Mouse (Mus musculus): Measurements from ENCODE around the gene Fmnl2. TPM values are rescaled to one million over a fixed set of nuclear protein-coding genes. Genes with fewer than 3 reads are reported as not detected.
A peak's percentile ranks its signal among the peaks of the same experiment; 100 is the strongest.

The Fmnl2 gene
- 10.5 and 10.9 TPM in 2 replicates for polyA plus RNA-seq (2015; fragmentation: Nextera tagmentation; extraction: Ambion mirVana)

- no peaks in the 10 kb centered on the region for H3K9me3 ChIP-seq
- under 1% methylated on average over 104 of the region's 114 CpGs for WGBS
- H3K9ac ChIP-seq = peak within 1 kb of the TSS; percentile 97
- peak; percentile 92 for ATAC-seq (ENCODE audit: low read depth)
- peaks cover 43% of the 10 kb centered on the region for H3K4me1 ChIP-seq (replicated peaks)
- H3K27me3 ChIP-seq = no peaks in the 10 kb centered on the region
- peak within 1 kb of the TSS; percentile 90 for H3K4me2 ChIP-seq
- no peaks in the 10 kb centered on the region for H3K36me3 ChIP-seq
- H3K27ac ChIP-seq (replicated peaks) = peak within 1 kb of the TSS; percentile 93
- peak within 1 kb of the TSS; percentile 99 for H3K4me3 ChIP-seq
Observed at GRCm38 (mm10) chr2:52857611-52858528, at the start of gene Fmnl2. Gene Fmnl2, plus strand, starts transcription at chr2:52857860.

GRCm38 (mm10) chr2:52809988-52810387 lies 47.7 kb upstream of the Fmnl2 start:
- Histone ChIP-seq H3K9me3 (no peaks in the 10 kb centered on the region), H3K27me3 (no peaks in the 10 kb centered on the region), H3K9ac (no peak overlapping the region), H3K4me1 (replicated peaks) (no peaks in the 10 kb centered on the region), H3K4me2 (no peak overlapping the region), H3K4me3 (no peak overlapping the region), H3K36me3 (no peaks in the 10 kb centered on the region), H3K27ac (replicated peaks) (no peak overlapping the region)
- no peak for ATAC-seq (ENCODE audit: low read depth)
- 82% methylated on average over 5 of the region's 5 CpGs for WGBS

- 0 out of 2 replicates have a peak, but pooled peaks have one; percentile 27 for ATAC-seq (ENCODE audit: low read depth)
- Histone ChIP-seq H3K36me3 (no peaks in the 10 kb centered on the region), H3K9me3 (no peaks in the 10 kb centered on the region), H3K4me2 (no peak overlapping the region), H3K9ac (no peak overlapping the region), H3K27ac (replicated peaks) (no peak overlapping the region), H3K4me3 (no peak overlapping the region), H3K4me1 (replicated peaks) (no peaks in the 10 kb centered on the region), H3K27me3 (no peaks in the 10 kb centered on the region)
- 51% methylated on average over 5 of the region's 5 CpGs for WGBS
Observed at GRCm38 (mm10) chr2:52811691-52812090, 46.0 kb upstream of the Fmnl2 start.

GRCm38 (mm10) chr2:52817341-52817740 lies 40.3 kb upstream of the Fmnl2 start:
- 78% methylated on average over 1 of the region's 1 CpGs for WGBS

GRCm38 (mm10) chr2:52818944-52819343 lies 38.7 kb upstream of the Fmnl2 start:
- 86% methylated on average over 4 of the region's 4 CpGs for WGBS
- no peak for ATAC-seq (ENCODE audit: low read depth)

More at GRCm38 (mm10) chr2:52817341-52817740, 40.3 kb upstream of the Fmnl2 start:
- Histone ChIP-seq H3K9me3 (no peaks in the 10 kb centered on the region), H3K9ac (no peak overlapping the region), H3K4me1 (replicated peaks) (no peaks in the 10 kb centered on the region), H3K4me3 (no peak overlapping the region), H3K27ac (replicated peaks) (no peak overlapping the region), H3K27me3 (no peaks in the 10 kb centered on the region), H3K4me2 (no peak overlapping the region), H3K36me3 (no peaks in the 10 kb centered on the region)
- ATAC-seq (ENCODE audit: low read depth) = no peak

GRCm38 (mm10) chr2:52822214-52822613 lies 35.4 kb upstream of the Fmnl2 start:
- Histone ChIP-seq H3K4me1 (replicated peaks) (no peaks in the 10 kb centered on the region), H3K9ac (no peak overlapping the region), H3K27ac (replicated peaks) (no peak overlapping the region), H3K9me3 (no peaks in the 10 kb centered on the region), H3K4me3 (no peak overlapping the region), H3K4me2 (no peak overlapping the region), H3K36me3 (no peaks in the 10 kb centered on the region), H3K27me3 (no peaks in the 10 kb centered on the region)
- no peak for ATAC-seq (ENCODE audit: low read depth)
- WGBS = 83% methylated on average over 2 of the region's 2 CpGs

More at GRCm38 (mm10) chr2:52818944-52819343, 38.7 kb upstream of the Fmnl2 start:
- H3K4me3 ChIP-seq = no peak overlapping the region
- no peaks in the 10 kb centered on the region for H3K27me3 ChIP-seq
- H3K27ac ChIP-seq (replicated peaks) = no peak overlapping the region
- no peaks in the 10 kb centered on the region for H3K36me3 ChIP-seq
- H3K4me1 ChIP-seq (replicated peaks) = no peaks in the 10 kb centered on the region
- H3K9me3 ChIP-seq = no peaks in the 10 kb centered on the region
- H3K9ac ChIP-seq = no peak overlapping the region
- H3K4me2 ChIP-seq = no peak overlapping the region

GRCm38 (mm10) chr2:52828077-52828476 lies 29.6 kb upstream of the Fmnl2 start:
- H3K4me1 ChIP-seq (replicated peaks) = no peaks in the 10 kb centered on the region
- H3K9me3 ChIP-seq = no peaks in the 10 kb centered on the region
- H3K4me2 ChIP-seq = no peak overlapping the region
- H3K27me3 ChIP-seq = no peaks in the 10 kb centered on the region
- no peak overlapping the region for H3K9ac ChIP-seq
- H3K36me3 ChIP-seq = no peaks in the 10 kb centered on the region
- 84% methylated on average over 4 of the region's 4 CpGs for WGBS
- no peak for ATAC-seq (ENCODE audit: low read depth)
- H3K27ac ChIP-seq (replicated peaks) = no peak overlapping the region
- no peak overlapping the region for H3K4me3 ChIP-seq

GRCm38 (mm10) chr2:52830513-52830912 lies 27.1 kb upstream of the Fmnl2 start:
- ATAC-seq (ENCODE audit: low read depth) = no peak
- H3K9me3 ChIP-seq = no peaks in the 10 kb centered on the region
- no peak overlapping the region for H3K4me3 ChIP-seq
- no peaks in the 10 kb centered on the region for H3K27me3 ChIP-seq
- H3K9ac ChIP-seq = no peak overlapping the region
- no peaks in the 10 kb centered on the region for H3K36me3 ChIP-seq
- H3K27ac ChIP-seq (replicated peaks) = no peak overlapping the region
- WGBS = 86% methylated on average over 4 of the region's 4 CpGs
- no peaks in the 10 kb centered on the region for H3K4me1 ChIP-seq (replicated peaks)
- no peak overlapping the region for H3K4me2 ChIP-seq

GRCm38 (mm10) chr2:52831585-52831984 lies 26.1 kb upstream of the Fmnl2 start:
- Histone ChIP-seq H3K4me3 (no peak overlapping the region), H3K4me1 (replicated peaks) (no peaks in the 10 kb centered on the region), H3K27ac (replicated peaks) (no peak overlapping the region), H3K9me3 (no peaks in the 10 kb centered on the region), H3K27me3 (no peaks in the 10 kb centered on the region), H3K4me2 (no peak overlapping the region), H3K36me3 (no peaks in the 10 kb centered on the region), H3K9ac (no peak overlapping the region)
- 83% methylated on average over 2 of the region's 2 CpGs for WGBS
- ATAC-seq (ENCODE audit: low read depth) = no peak

- Histone ChIP-seq H3K9me3 (no peaks in the 10 kb centered on the region), H3K27me3 (no peaks in the 10 kb centered on the region), H3K4me2 (no peak overlapping the region), H3K36me3 (no peaks in the 10 kb centered on the region), H3K27ac (replicated peaks) (no peak overlapping the region), H3K9ac (no peak overlapping the region), H3K4me1 (replicated peaks) (no peaks in the 10 kb centered on the region), H3K4me3 (no peak overlapping the region)
- no peak for ATAC-seq (ENCODE audit: low read depth)
- WGBS = 79% methylated on average over 3 of the region's 3 CpGs
Observed at GRCm38 (mm10) chr2:52835726-52836125, 21.9 kb upstream of the Fmnl2 start.

- 79% methylated on average over 4 of the region's 4 CpGs for WGBS
- no peaks in the 10 kb centered on the region for H3K4me1 ChIP-seq (replicated peaks)
Observed at GRCm38 (mm10) chr2:52839074-52839473, 18.6 kb upstream of the Fmnl2 start.

GRCm38 (mm10) chr2:52839868-52840267 lies 17.8 kb upstream of the Fmnl2 start:
- WGBS = 84% methylated on average over 3 of the region's 3 CpGs
- no peak overlapping the region for H3K9ac ChIP-seq
- ATAC-seq (ENCODE audit: low read depth) = no peak
- H3K4me1 ChIP-seq (replicated peaks) = no peaks in the 10 kb centered on the region
- no peak overlapping the region for H3K4me2 ChIP-seq
- H3K27ac ChIP-seq (replicated peaks) = no peak overlapping the region
- H3K4me3 ChIP-seq = no peak overlapping the region
- H3K27me3 ChIP-seq = no peaks in the 10 kb centered on the region
- no peaks in the 10 kb centered on the region for H3K9me3 ChIP-seq
- H3K36me3 ChIP-seq = no peaks in the 10 kb centered on the region

More at GRCm38 (mm10) chr2:52839074-52839473, 18.6 kb upstream of the Fmnl2 start:
- H3K4me2 ChIP-seq = no peak overlapping the region
- ATAC-seq (ENCODE audit: low read depth) = no peak
- H3K9me3 ChIP-seq = no peaks in the 10 kb centered on the region
- H3K27me3 ChIP-seq = no peaks in the 10 kb centered on the region
- H3K4me3 ChIP-seq = no peak overlapping the region
- H3K36me3 ChIP-seq = no peaks in the 10 kb centered on the region
- H3K27ac ChIP-seq (replicated peaks) = no peak overlapping the region
- H3K9ac ChIP-seq = no peak overlapping the region
